Mouse (Mus musculus) heart, embryonic 12.5 days (tissue): ENCODE measurements around the gene Prrt3. TPM values are rescaled to one million over a fixed set of nuclear protein-coding genes. Genes with fewer than 3 reads are reported as not detected.

Source experiments
- ATAC-seq: fragments of 200-750 bp; cut with Nextera tagmentation; 2 replicates; pipeline ENCODE4 v1.8.0; 2017; ENCODE audit warnings: moderate TSS enrichment, moderate library complexity; ENCODE audit not compliant: insufficient number of reproducible peaks, low FRiP score
- H3K27ac ChIP-seq: fragments of 300-500 bp; sonication (generic); 2 replicates; pipeline ENCODE4 v1.5.1; 2016; ENCODE audit warnings: mild to moderate bottlenecking, moderate library complexity; ENCODE audit not compliant: poor library complexity, severe bottlenecking
- H3K27me3 ChIP-seq: fragments of 300-500 bp; sonication (generic); replicated peaks from 2 replicates; pipeline ENCODE4 v1.6.1; 2016; ENCODE audit warnings: mild to moderate bottlenecking, moderate library complexity
- H3K36me3 ChIP-seq: fragments of 300-500 bp; sonication (generic); 2 replicates; pipeline ENCODE4 v1.6.1; 2016; ENCODE audit warnings: mild to moderate bottlenecking, moderate library complexity
- H3K4me1 ChIP-seq: fragments of 300-500 bp; sonication (generic); replicated peaks from 2 replicates; pipeline ENCODE4 v1.6.1; 2016; ENCODE audit warnings: mild to moderate bottlenecking
- H3K4me2 ChIP-seq: fragments of 300-500 bp; sonication (generic); 2 replicates; pipeline ENCODE4 v1.6.1; 2016; ENCODE audit warnings: mild to moderate bottlenecking, moderate library complexity
- H3K4me3 ChIP-seq: fragments of 300-500 bp; sonication (generic); 2 replicates; pipeline ENCODE4 v1.5.1; 2016; ENCODE audit warnings: mild to moderate bottlenecking
- H3K9ac ChIP-seq: fragments of 300-500 bp; sonication (generic); 2 replicates; pipeline ENCODE4 v1.6.1; 2016; ENCODE audit warnings: mild to moderate bottlenecking, moderate library complexity
- H3K9me3 ChIP-seq: fragments of 300-500 bp; sonication (generic); replicated peaks from 2 replicates; pipeline ENCODE4 v1.6.1; 2016; ENCODE audit warnings: mild to moderate bottlenecking, moderate library complexity
- WGBS: fragments of 180-500 bp; shearing (Covaris S2); methylation state at CpG from one replicate; pipeline ENCODE4 v1.1.7; 2016; 5-methylcytosine and 5-hydroxymethylcytosine counted together
- polyA plus RNA-seq: library from polyadenylated mRNA; unstranded; fragments of >200 nt; fragmentation: Nextera tagmentation; extraction: Ambion mirVana; gene quantifications from 2 replicates; pipeline ENCODE4 v1.2.1, GENCODE M21; 2016

Gene Prrt3
- polyA plus RNA-seq, result 0.28 and 0.40 TPM in 2 replicates

- 3% methylated on average over 32 of the region's 32 CpGs for WGBS
- Histone ChIP-seq H3K4me3 (peak within 1 kb of the TSS; percentile 30), H3K27me3 (peaks cover 58% of the 10 kb centered on the region), H3K4me1 (peaks cover 6% of the 10 kb centered on the region), H3K36me3 (no peaks in the 10 kb centered on the region), H3K4me2 (peak within 1 kb of the TSS; percentile 66), H3K9ac (peak within 1 kb of the TSS; percentile 13; the same call in 1 of the 2 replicates), H3K27ac (no peak within 1 kb of the TSS), H3K9me3 (peaks cover 6% of the 10 kb centered on the region; the same call in 1 of the 2 replicates)
- ATAC-seq, result no peak; the same call in 1 of the 2 replicates
Measured at GRCm38 (mm10) chr6:113501388-113502084, at the start of gene Prrt3. Gene Prrt3 (minus strand): TSS chr6:113501931.

GRCm38 (mm10) chr6:113543906-113544481 lies 42.3 kb upstream of the Prrt3 start:
- 82% methylated on average over 10 of the region's 12 CpGs for WGBS
- Histone ChIP-seq H3K4me2 (no peak overlapping the region), H3K27ac (no peak overlapping the region), H3K4me3 (no peak overlapping the region), H3K36me3 (peaks cover 11% of the 10 kb centered on the region), H3K27me3 (no peaks in the 10 kb centered on the region), H3K9ac (no peak overlapping the region), H3K4me1 (no peaks in the 10 kb centered on the region), H3K9me3 (no peaks in the 10 kb centered on the region)
- no peak for ATAC-seq

GRCm38 (mm10) chr6:113541610-113542009 lies 39.9 kb upstream of the Prrt3 start:
- Histone ChIP-seq H3K9ac (no peak overlapping the region), H3K4me1 (no peaks in the 10 kb centered on the region), H3K4me2 (no peak overlapping the region), H3K4me3 (no peak overlapping the region), H3K27ac (no peak overlapping the region), H3K27me3 (no peaks in the 10 kb centered on the region), H3K36me3 (peaks cover 14% of the 10 kb centered on the region), H3K9me3 (no peaks in the 10 kb centered on the region)
- WGBS, result 86% methylated on average over 6 of the region's 6 CpGs
- ATAC-seq, result no peak

- H3K4me1 ChIP-seq, result peaks cover 14% of the 10 kb centered on the region
- H3K9me3 ChIP-seq, result no peaks in the 10 kb centered on the region
- H3K4me2 ChIP-seq, result no peak overlapping the region
- H3K36me3 ChIP-seq, result peaks cover 11% of the 10 kb centered on the region
- no peaks in the 10 kb centered on the region for H3K27me3 ChIP-seq
- no peak overlapping the region for H3K4me3 ChIP-seq
- no peak overlapping the region for H3K27ac ChIP-seq
- no peak for ATAC-seq
- H3K9ac ChIP-seq, result no peak overlapping the region
- 89% methylated on average over 7 of the region's 7 CpGs for WGBS
Measured at GRCm38 (mm10) chr6:113534886-113535285, 33.2 kb upstream of the Prrt3 start.

- WGBS, result 5% methylated on average over 7 of the region's 7 CpGs
- Histone ChIP-seq H3K27ac (no peak overlapping the region), H3K9ac (peak overlapping the region; percentile 88), H3K4me2 (peak overlapping the region; percentile 86), H3K27me3 (no peaks in the 10 kb centered on the region), H3K9me3 (no peaks in the 10 kb centered on the region), H3K4me3 (peak overlapping the region; percentile 100), H3K4me1 (peaks cover 16% of the 10 kb centered on the region), H3K36me3 (peaks cover 20% of the 10 kb centered on the region)
- ATAC-seq, result no peak
Measured at GRCm38 (mm10) chr6:113531840-113532404, 30.2 kb upstream of the Prrt3 start.

GRCm38 (mm10) chr6:113530932-113531839 lies 29.5 kb upstream of the Prrt3 start, which contains the start of the genes Emc3 and Fancd2:
Gene Emc3 (minus strand): TSS chr6:113531652.
Gene Fancd2 (plus strand): TSS chr6:113531682.
- WGBS, result under 1% methylated on average over 47 of the region's 47 CpGs
- Histone ChIP-seq H3K36me3 (peaks cover 21% of the 10 kb centered on the region; the same call in 1 of the 2 replicates), H3K9me3 (no peaks in the 10 kb centered on the region), H3K4me1 (peaks cover 16% of the 10 kb centered on the region), H3K27me3 (no peaks in the 10 kb centered on the region), H3K27ac (peak within 1 kb of the TSS; percentile 79), H3K9ac (peak within 1 kb of the TSS; percentile 88), H3K4me2 (peak within 1 kb of the TSS; percentile 86), H3K4me3 (peak within 1 kb of the TSS; percentile 100)
- ATAC-seq, result peak; percentile 84

- no peak overlapping the region for H3K9ac ChIP-seq
- peaks cover 70% of the 10 kb centered on the region for H3K36me3 ChIP-seq
- no peaks in the 10 kb centered on the region for H3K4me1 ChIP-seq
- H3K9me3 ChIP-seq, result no peaks in the 10 kb centered on the region
- no peak overlapping the region for H3K27ac ChIP-seq
- H3K4me3 ChIP-seq, result no peak overlapping the region
- no peak for ATAC-seq
- H3K4me2 ChIP-seq, result no peak overlapping the region
- H3K27me3 ChIP-seq, result no peaks in the 10 kb centered on the region
- 74% methylated on average over 8 of the region's 8 CpGs for WGBS
Measured at GRCm38 (mm10) chr6:113523420-113523819, 21.7 kb upstream of the Prrt3 start.

- ATAC-seq, result no peak
- no peaks in the 10 kb centered on the region for H3K27me3 ChIP-seq
- H3K4me2 ChIP-seq, result no peak overlapping the region
- whole genome bisulfite sequencing, result 84% methylated on average over 1 of the region's 1 CpGs
- H3K27ac ChIP-seq, result no peak overlapping the region
- H3K9me3 ChIP-seq, result no peaks in the 10 kb centered on the region
- H3K4me1 ChIP-seq, result no peaks in the 10 kb centered on the region
- no peak overlapping the region for H3K9ac ChIP-seq
- peaks cover 75% of the 10 kb centered on the region for H3K36me3 ChIP-seq
- H3K4me3 ChIP-seq, result no peak overlapping the region
Measured at GRCm38 (mm10) chr6:113522310-113522709, 20.6 kb upstream of the Prrt3 start.

- no peak for ATAC-seq
- Histone ChIP-seq H3K4me2 (no peak overlapping the region), H3K9ac (no peak overlapping the region), H3K27me3 (no peaks in the 10 kb centered on the region), H3K36me3 (peaks cover 97% of the 10 kb centered on the region), H3K4me3 (no peak overlapping the region), H3K27ac (no peak overlapping the region), H3K4me1 (no peaks in the 10 kb centered on the region), H3K9me3 (peaks cover 8% of the 10 kb centered on the region; the same call in 1 of the 2 replicates)
- 93% methylated on average over 8 of the region's 8 CpGs for WGBS
Measured at GRCm38 (mm10) chr6:113517434-113518080, 15.8 kb upstream of the Prrt3 start.

GRCm38 (mm10) chr6:113514600-113514999 lies 12.9 kb upstream of the Prrt3 start:
- Histone ChIP-seq H3K27me3 (no peaks in the 10 kb centered on the region), H3K9ac (no peak overlapping the region), H3K4me2 (no peak overlapping the region), H3K9me3 (peaks cover 8% of the 10 kb centered on the region; the same call in 1 of the 2 replicates), H3K36me3 (peaks cover 68% of the 10 kb centered on the region), H3K27ac (no peak overlapping the region), H3K4me1 (no peaks in the 10 kb centered on the region), H3K4me3 (no peak overlapping the region)
- WGBS, result 91% methylated on average over 3 of the region's 3 CpGs
- ATAC-seq, result no peak
